Mouse (Mus musculus) megakaryocyte, embryonic 14.5 days (primary cell): ENCODE data around the gene Nupr1l. TPM values are rescaled to one million over a fixed set of nuclear protein-coding genes. Genes with fewer than 3 reads are reported as not detected.
"Not testable (repeated sequence)": the region's sequence is repeated elsewhere in the genome, so short reads cannot be mapped to it uniquely, and the experiment has no call there.

Experiments used
- H3K27me3 ChIP-seq: replicated peaks from 2 replicates; pipeline ENCODE3; 2012; ENCODE audit warnings: inconsistent platforms
- H3K36me3 ChIP-seq: replicated peaks from 2 replicates; pipeline ENCODE3; 2012; ENCODE audit warnings: low read length, inconsistent platforms, mixed read lengths
- H3K4me1 ChIP-seq: 2 replicates; pipeline ENCODE4 v1.6.1; 2012; ENCODE audit warnings: inconsistent platforms
- H3K4me3 ChIP-seq: replicated peaks from 2 replicates; pipeline ENCODE3; 2012; ENCODE audit warnings: moderate library complexity, mild to moderate bottlenecking, inconsistent platforms
- H3K9me3 ChIP-seq: 2 replicates; pipeline ENCODE4 v1.6.1; 2012; ENCODE audit warnings: inconsistent platforms
- FLI1 ChIP-seq: IDR thresholded peaks from 2 replicates; pipeline ENCODE4 v1.6.1; 2012; ENCODE audit warnings: low read length, inconsistent platforms, mixed read lengths
- GATA1 ChIP-seq: IDR thresholded peaks from 3 replicates; pipeline ENCODE4 v1.6.1; 2012; ENCODE audit warnings: mixed read lengths, low read length, inconsistent platforms, borderline replicate concordance
- polyA plus RNA-seq: library from polyadenylated mRNA; stranded (reverse); fragments of >175 nt; gene quantifications from 2 replicates; pipeline ENCODE4 v1.2.3, GENCODE M21; 2012; ENCODE audit warnings: low replicate concordance; ENCODE audit not compliant: insufficient read depth

The Nupr1l gene
- polyA plus RNA-seq, 1 experiment = 2.4 TPM

GRCm38 (mm10) chr5:129936941-129937340 lies 28.6 kb downstream of the Nupr1l start:
- H3K36me3 ChIP-seq = no peaks in the 10 kb centered on the region
- no peaks in the 10 kb centered on the region for H3K27me3 ChIP-seq
- peaks cover 15% of the 10 kb centered on the region for H3K9me3 ChIP-seq
- no peak for TF ChIP-seq FLI1
- TF ChIP-seq GATA1 = no peak
- H3K4me1 ChIP-seq = peaks cover 22% of the 10 kb centered on the region; the same call in 1 of the 2 replicates
- H3K4me3 ChIP-seq = no peak overlapping the region

DNA sequence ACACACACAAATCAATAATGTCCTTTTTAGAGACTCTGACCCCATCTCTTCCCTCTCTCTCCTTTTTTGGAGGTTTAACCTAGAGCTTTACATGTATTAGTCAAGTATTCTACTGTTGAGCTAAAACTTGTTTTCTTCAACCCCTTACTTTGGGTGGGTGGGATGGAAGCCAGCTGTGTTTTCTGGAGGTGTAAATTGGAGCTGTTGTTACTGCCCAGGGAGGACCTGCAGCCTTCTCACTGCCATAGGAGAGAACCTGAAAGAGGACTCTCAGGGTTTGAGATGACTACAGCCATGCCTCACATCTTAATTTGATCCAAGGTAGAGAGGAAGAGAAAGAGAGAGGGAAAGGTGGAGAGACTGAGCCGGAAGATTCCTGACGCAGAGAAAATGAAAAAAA lies 31.9 kb downstream of the Nupr1l start:
- Histone ChIP-seq H3K4me3 (peak overlapping the region; percentile 10), H3K4me1 (peaks cover 37% of the 10 kb centered on the region; the same call in 1 of the 2 replicates)
- no peak for TF ChIP-seq GATA1
- TF ChIP-seq FLI1 = no peak

DNA sequence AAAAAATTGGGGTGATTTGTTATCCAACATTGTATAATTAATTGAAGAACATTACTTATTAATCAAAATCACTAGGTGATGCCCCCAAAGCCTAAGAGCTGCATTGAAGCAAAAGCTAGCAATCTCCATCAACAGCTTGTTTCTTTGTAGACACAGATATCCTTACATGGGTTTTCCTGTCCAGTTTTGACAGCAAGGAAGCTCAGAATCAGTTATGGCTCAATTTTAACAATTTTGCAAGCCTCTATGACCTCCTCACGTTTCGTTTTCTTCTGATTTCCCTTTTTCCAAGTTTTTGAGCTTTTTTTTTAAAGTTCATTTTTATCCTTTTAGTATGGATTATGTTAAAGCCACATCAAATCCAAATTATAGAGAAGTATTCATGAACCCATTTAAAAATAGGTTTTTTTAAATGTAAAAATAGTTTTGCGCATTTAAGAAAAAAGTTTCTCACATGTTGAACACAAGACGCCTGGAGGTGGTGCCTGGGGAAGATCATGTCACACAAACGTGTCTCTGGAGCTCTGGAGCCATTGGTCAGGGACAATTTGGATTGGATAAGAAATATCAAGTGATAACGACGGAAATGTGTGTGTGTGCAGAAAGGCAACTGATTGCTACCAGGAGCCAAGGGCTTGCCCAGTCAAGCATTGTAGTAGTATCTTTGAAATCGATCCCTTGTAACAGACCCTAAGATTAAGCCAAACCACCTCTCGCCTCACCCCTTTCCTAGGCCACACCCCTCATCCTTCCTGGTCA lies 32.6 kb downstream of the Nupr1l start:
- Histone ChIP-seq H3K4me1 (peaks cover 40% of the 10 kb centered on the region; the same call in 1 of the 2 replicates), H3K9me3 (no peaks in the 10 kb centered on the region), H3K4me3 (peak overlapping the region; percentile 91), H3K36me3 (peaks cover 12% of the 10 kb centered on the region), H3K27me3 (no peaks in the 10 kb centered on the region)
- no peak for TF ChIP-seq FLI1

More for the DNA sequence above, 31.9 kb downstream of the Nupr1l start:
- H3K36me3 ChIP-seq = peaks cover 9% of the 10 kb centered on the region
- no peaks in the 10 kb centered on the region for H3K27me3 ChIP-seq
- no peaks in the 10 kb centered on the region for H3K9me3 ChIP-seq

DNA sequence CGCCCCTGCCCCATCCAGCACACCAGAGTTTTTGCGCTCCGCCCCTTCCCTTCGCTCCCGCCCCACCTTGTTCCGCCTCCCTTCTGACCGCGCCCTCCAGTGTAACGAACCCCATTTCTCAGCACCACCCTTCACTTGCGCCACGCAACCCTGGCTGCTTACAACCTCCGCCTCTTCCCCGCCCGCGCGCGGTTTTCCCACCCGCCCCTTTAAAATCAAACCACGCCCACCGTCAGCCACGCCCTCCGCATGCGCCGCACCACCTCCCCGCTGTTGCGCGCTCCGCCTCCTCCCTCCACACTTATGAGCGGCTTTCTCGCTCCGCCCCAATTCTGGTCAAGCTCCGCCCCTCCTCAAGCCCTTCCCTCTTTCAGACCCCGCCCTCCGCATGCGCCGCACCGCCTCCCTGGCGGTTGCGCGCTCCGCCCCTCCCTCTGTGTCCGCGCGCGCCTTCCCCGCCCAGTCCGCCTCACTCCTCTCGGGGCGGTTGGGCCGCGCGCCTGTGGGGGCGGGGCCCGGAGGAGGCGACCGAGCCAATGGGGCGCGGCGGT lies 33.2 kb downstream of the Nupr1l start, which contains the start of gene Vkorc1l1:
Gene Vkorc1l1, plus strand, starts transcription at position 476 of the 551 bp plus-strand sequence.
- TF ChIP-seq GATA1 (no peak), FLI1 (no peak)
- H3K9me3 ChIP-seq = no peaks in the 10 kb centered on the region
- peak within 1 kb of the TSS; percentile 94 for H3K4me3 ChIP-seq
- H3K27me3 ChIP-seq = no peaks in the 10 kb centered on the region
- peaks cover 40% of the 10 kb centered on the region; the same call in 1 of the 2 replicates for H3K4me1 ChIP-seq
- peaks cover 13% of the 10 kb centered on the region for H3K36me3 ChIP-seq

DNA sequence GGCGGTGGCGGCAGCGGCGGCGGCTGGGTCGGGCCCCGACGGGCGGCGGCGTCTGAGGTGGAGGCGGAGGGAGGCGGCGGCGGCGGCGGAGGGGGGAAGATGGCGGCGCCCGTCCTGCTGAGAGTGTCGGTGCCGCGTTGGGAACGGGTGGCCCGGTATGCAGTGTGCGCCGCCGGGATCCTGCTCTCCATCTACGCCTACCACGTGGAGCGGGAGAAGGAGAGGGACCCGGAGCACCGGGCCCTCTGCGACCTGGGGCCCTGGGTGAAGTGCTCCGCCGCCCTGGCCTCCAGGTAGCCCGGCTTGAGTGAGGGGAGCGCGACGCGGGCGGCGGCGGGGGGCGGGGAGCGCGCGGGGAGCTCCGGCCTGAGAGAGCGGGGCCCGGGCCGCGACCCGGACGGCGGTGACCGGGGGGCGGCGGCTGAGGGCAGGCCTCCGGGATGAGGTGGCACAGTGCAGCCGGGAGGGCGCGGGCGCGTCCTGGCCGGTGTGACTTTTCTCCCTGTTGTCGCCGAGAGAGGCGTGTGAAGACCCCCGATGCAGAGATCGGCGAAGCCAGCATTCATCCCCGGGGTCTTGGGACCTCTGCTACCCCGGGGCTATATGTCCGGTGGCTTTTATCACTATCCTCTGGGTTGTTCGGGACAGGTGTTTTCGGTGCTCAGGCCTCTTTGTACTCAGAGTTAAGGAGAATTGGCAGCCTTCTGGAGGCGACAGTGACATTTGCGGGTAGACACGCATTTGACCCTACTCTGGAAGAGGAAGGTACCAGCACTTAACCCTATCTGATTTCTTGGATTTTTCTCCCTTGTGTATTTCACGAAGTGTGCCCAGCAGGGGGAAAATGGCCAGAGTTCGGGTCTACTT lies 34.0 kb downstream of the Nupr1l start:
- Histone ChIP-seq H3K4me1 (peaks cover 45% of the 10 kb centered on the region; the same call in 1 of the 2 replicates), H3K36me3 (peaks cover 20% of the 10 kb centered on the region), H3K4me3 (peak overlapping the region; percentile 94)
- not testable (repeated sequence) for H3K27me3 ChIP-seq, H3K9me3 ChIP-seq

- TF ChIP-seq GATA1 (no peak), FLI1 (no peak)
Observed at GRCm38 (mm10) chr5:129943402-129943801, 35.1 kb downstream of the Nupr1l start.

DNA sequence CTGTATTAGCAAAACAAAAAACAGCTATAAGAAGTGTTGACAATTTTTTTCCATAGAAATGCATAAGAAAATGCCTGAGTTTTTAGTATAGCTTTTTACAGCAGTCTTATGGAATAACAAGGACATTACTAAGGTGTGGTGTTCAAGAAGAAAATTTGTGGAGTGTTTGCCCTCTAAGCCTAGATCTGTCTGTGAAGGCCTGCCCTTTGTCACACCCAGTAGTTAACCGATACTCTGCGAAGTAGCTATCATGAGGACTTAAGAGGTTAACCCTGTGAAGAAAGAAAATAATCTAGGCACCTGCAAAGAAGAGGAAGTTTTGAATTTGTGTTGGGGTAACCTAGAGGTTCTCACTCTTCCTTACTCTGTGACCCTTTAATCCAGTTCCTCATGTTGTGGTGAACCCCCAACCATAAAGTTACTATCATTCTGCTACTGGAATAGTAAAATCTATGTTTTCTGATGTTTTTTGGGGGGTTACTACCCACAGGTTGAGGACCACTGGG lies 39.2 kb downstream of the Nupr1l start:
- TF ChIP-seq FLI1 = no peak
- TF ChIP-seq GATA1 = no peak
- H3K4me1 ChIP-seq = peaks cover 61% of the 10 kb centered on the region
- H3K27me3 ChIP-seq = no peaks in the 10 kb centered on the region
- peaks cover 26% of the 10 kb centered on the region for H3K36me3 ChIP-seq
- no peaks in the 10 kb centered on the region for H3K9me3 ChIP-seq
- no peak overlapping the region for H3K4me3 ChIP-seq

More at GRCm38 (mm10) chr5:129943402-129943801, 35.1 kb downstream of the Nupr1l start:
- Histone ChIP-seq H3K36me3 (peaks cover 26% of the 10 kb centered on the region), H3K4me1 (peaks cover 55% of the 10 kb centered on the region), H3K4me3 (no peak overlapping the region), H3K27me3 (no peaks in the 10 kb centered on the region), H3K9me3 (no peaks in the 10 kb centered on the region)

- Histone ChIP-seq H3K36me3 (peaks cover 7% of the 10 kb centered on the region), H3K9me3 (no peaks in the 10 kb centered on the region), H3K4me1 (peaks cover 74% of the 10 kb centered on the region), H3K4me3 (no peak overlapping the region), H3K27me3 (no peaks in the 10 kb centered on the region)
- TF ChIP-seq GATA1 = no peak
- no peak for TF ChIP-seq FLI1
Observed at GRCm38 (mm10) chr5:129952143-129952542, 43.8 kb downstream of the Nupr1l start.

- Histone ChIP-seq H3K4me3 (no peak overlapping the region), H3K36me3 (peaks cover 16% of the 10 kb centered on the region), H3K9me3 (no peaks in the 10 kb centered on the region), H3K27me3 (no peaks in the 10 kb centered on the region), H3K4me1 (peaks cover 57% of the 10 kb centered on the region)
- TF ChIP-seq GATA1 (no peak), FLI1 (no peak)
Observed at GRCm38 (mm10) chr5:129954473-129955254, 46.3 kb downstream of the Nupr1l start.
